Mouse (Mus musculus) MEL (cell line): ENCODE measurements at regions not wholly inside any gene's neighbourhood (a gene's known extent, or its start where the extent isn't known, plus 50 kb on each side); places are given as distances from the start of the nearest gene placed in this dataset.

Experiments
- DNase-seq: peaks from one replicate; pipeline ENCODE4 v3.0.0; 2011; ENCODE audit warnings: low read depth, low spot score
- H3K27ac ChIP-seq: 2 replicates; pipeline ENCODE4 v1.5.1; 2012; ENCODE audit warnings: low read depth, mild to moderate bottlenecking, control low read depth, low read length, moderate library complexity; ENCODE audit not compliant: control insufficient read depth
- H3K27me3 ChIP-seq, 2 experiments: fragments of 150-350 bp in 1 of 2; sonication (generic) in 1 of 2; 2 replicates each; pipeline ENCODE4 v1.6.1; 2012; ENCODE audit warnings: low read length in 2 of 2, mild to moderate bottlenecking in 2 of 2, improper control_type of control experiment in 1 of 2, moderate library complexity in 1 of 2; ENCODE audit not compliant: insufficient read depth in 2 of 2, control insufficient read depth in 1 of 2
- H3K36me3 ChIP-seq, 2 experiments: 2 replicates each; pipeline ENCODE4 v1.6.1; 2012 to 2014; ENCODE audit warnings: low read length in 2 of 2, improper control_type of control experiment in 1 of 2, inconsistent platforms in 1 of 2, mild to moderate bottlenecking in 1 of 2; ENCODE audit not compliant: insufficient read depth in 2 of 2, control insufficient read depth in 1 of 2
- H3K4me1 ChIP-seq, 2 experiments: fragments of 150-350 bp in 1 of 2; sonication (generic) in 1 of 2; 2 replicates each; pipeline ENCODE4 v1.6.1; 2012; ENCODE audit warnings: low read length in 2 of 2, improper control_type of control experiment in 1 of 2, mild to moderate bottlenecking in 1 of 2; ENCODE audit not compliant: insufficient read depth in 2 of 2, control insufficient read depth in 1 of 2
- H3K4me3 ChIP-seq, 2 experiments: fragments of 150-350 bp in 1 of 2; sonication (generic) in 1 of 2; 2 replicates each; pipeline ENCODE4 v1.5.1; 2012; ENCODE audit warnings: low read depth in 2 of 2, low read length in 2 of 2, mild to moderate bottlenecking in 2 of 2, moderate library complexity in 2 of 2, control low read depth in 1 of 2, improper control_type of control experiment in 1 of 2; ENCODE audit not compliant: control insufficient read depth in 1 of 2, insufficient read depth in 1 of 2
- H3K79me2 ChIP-seq: 2 replicates; pipeline ENCODE4 v1.6.1; 2012; ENCODE audit warnings: mild to moderate bottlenecking, low read length, moderate library complexity; ENCODE audit not compliant: control insufficient read depth, poor library complexity, insufficient read depth
- H3K9ac ChIP-seq: 2 replicates; pipeline ENCODE4 v1.6.1; 2012; ENCODE audit warnings: low read depth, mild to moderate bottlenecking, control low read depth, low read length, moderate library complexity; ENCODE audit not compliant: control insufficient read depth, poor library complexity, severe bottlenecking
- H3K9me3 ChIP-seq: fragments of 150-350 bp; sonication (generic); replicated peaks from 2 replicates; pipeline ENCODE4 v1.6.1; 2012; ENCODE audit warnings: mild to moderate bottlenecking, low read length, improper control_type of control experiment, moderate library complexity; ENCODE audit not compliant: insufficient read depth
- BHLHE40 ChIP-seq: IDR thresholded peaks from 2 replicates; pipeline ENCODE4 v1.6.1; 2012; ENCODE audit warnings: low read depth, mild to moderate bottlenecking, inconsistent platforms, low read length, improper control_type of control experiment, borderline replicate concordance
- CHD1 ChIP-seq: IDR thresholded peaks from 2 replicates; pipeline ENCODE4 v1.6.1; 2012; ENCODE audit warnings: low read depth, mild to moderate bottlenecking, inconsistent platforms, low read length, improper control_type of control experiment
- CHD2 ChIP-seq: IDR thresholded peaks from 2 replicates; pipeline ENCODE4 v1.6.1; 2011; ENCODE audit warnings: low read length, improper control_type of control experiment
- CTCF ChIP-seq, 3 experiments: IDR thresholded peaks in 2 of 3; conservative IDR thresholded peaks in 1 of 3; 2 replicates each; pipeline ENCODE4 v1.5.1; 2011 to 2012; ENCODE audit warnings: low read length in 3 of 3, low read depth in 2 of 3, mild to moderate bottlenecking in 2 of 3, improper control_type of control experiment in 1 of 3, inconsistent platforms in 1 of 3, mixed read lengths in 1 of 3, moderate library complexity in 1 of 3; ENCODE audit not compliant: control insufficient read depth in 1 of 3, insufficient read depth in 1 of 3, poor library complexity in 1 of 3, severe bottlenecking in 1 of 3
- ELF1 ChIP-seq: IDR thresholded peaks from 2 replicates; pipeline ENCODE4 v1.6.1; 2014; ENCODE audit warnings: low read depth, mild to moderate bottlenecking, inconsistent platforms, low read length, improper control_type of control experiment, moderate library complexity
- EP300 ChIP-seq, 2 experiments: IDR thresholded peaks; 2 replicates each; pipeline ENCODE4 v1.6.1; 2011; ENCODE audit warnings: improper control_type of control experiment in 2 of 2, low read length in 2 of 2, low read depth in 1 of 2, mild to moderate bottlenecking in 1 of 2
- ETS1 ChIP-seq: IDR thresholded peaks from 2 replicates; pipeline ENCODE4 v1.6.1; 2012; ENCODE audit warnings: low read depth, mild to moderate bottlenecking, inconsistent platforms, low read length, improper control_type of control experiment, moderate library complexity
- GABPA ChIP-seq: IDR thresholded peaks from 2 replicates; pipeline ENCODE4 v1.6.1; 2012; ENCODE audit warnings: low read depth, mild to moderate bottlenecking, inconsistent platforms, low read length, improper control_type of control experiment, moderate library complexity
- GATA1 ChIP-seq: IDR thresholded peaks from 2 replicates; pipeline ENCODE4 v1.6.1; 2011; ENCODE audit warnings: low read depth, low read length, improper control_type of control experiment
- HCFC1 ChIP-seq: IDR thresholded peaks from 2 replicates; pipeline ENCODE4 v1.6.1; 2012; ENCODE audit warnings: low read depth, mild to moderate bottlenecking, inconsistent platforms, low read length, improper control_type of control experiment, moderate library complexity
- JUND ChIP-seq: IDR thresholded peaks from 2 replicates; pipeline ENCODE4 v1.6.1; 2011; ENCODE audit warnings: low read depth, mild to moderate bottlenecking, improper control_type of control experiment, low read length
- KAT2A ChIP-seq: conservative IDR thresholded peaks from 2 replicates; pipeline ENCODE4 v1.6.1; 2012; ENCODE audit warnings: low read depth, low read length, improper control_type of control experiment, inconsistent platforms
- MAFK ChIP-seq: IDR thresholded peaks from 2 replicates; pipeline ENCODE4 v1.6.1; 2011; ENCODE audit warnings: low read depth, mild to moderate bottlenecking, low read length, improper control_type of control experiment, borderline replicate concordance
- MAX ChIP-seq: IDR thresholded peaks from 2 replicates; pipeline ENCODE4 v1.6.1; 2011; ENCODE audit warnings: low read length, improper control_type of control experiment
- MEF2A ChIP-seq: IDR thresholded peaks from 2 replicates; pipeline ENCODE4 v1.6.1; 2014; ENCODE audit warnings: low read depth, mild to moderate bottlenecking, inconsistent platforms, low read length, improper control_type of control experiment; ENCODE audit not compliant: poor library complexity, insufficient replicate concordance, severe bottlenecking; ENCODE audit errors: extremely low read depth
- MXI1 ChIP-seq: IDR thresholded peaks from 2 replicates; pipeline ENCODE4 v1.6.1; 2011; ENCODE audit warnings: mild to moderate bottlenecking, low read depth, low read length, improper control_type of control experiment
- MYB ChIP-seq: IDR thresholded peaks from 2 replicates; pipeline ENCODE4 v1.6.1; 2011; ENCODE audit warnings: mild to moderate bottlenecking, low read depth, low read length, improper control_type of control experiment
- MYC ChIP-seq: IDR thresholded peaks from 2 replicates; pipeline ENCODE4 v1.6.1; 2011; ENCODE audit warnings: low read depth, mild to moderate bottlenecking, low read length, improper control_type of control experiment, moderate library complexity
- NRF1 ChIP-seq: IDR thresholded peaks from 2 replicates; pipeline ENCODE4 v1.6.1; 2014; ENCODE audit warnings: low read depth, mild to moderate bottlenecking, inconsistent platforms, low read length, improper control_type of control experiment, moderate library complexity; ENCODE audit not compliant: poor library complexity, insufficient read depth, severe bottlenecking
- POLR2AphosphoS5 ChIP-seq: IDR thresholded peaks from 2 replicates; pipeline ENCODE4 v1.6.1; 2012; ENCODE audit warnings: low read depth, borderline replicate concordance, mild to moderate bottlenecking, inconsistent platforms, low read length, moderate library complexity, mixed read lengths
- RAD21 ChIP-seq: IDR thresholded peaks from 2 replicates; pipeline ENCODE4 v1.6.1; 2011; ENCODE audit warnings: mild to moderate bottlenecking, low read depth, low read length, improper control_type of control experiment
- SIN3A ChIP-seq: IDR thresholded peaks from 2 replicates; pipeline ENCODE4 v1.6.1; 2012; ENCODE audit warnings: low read length, improper control_type of control experiment, inconsistent platforms
- SMC3 ChIP-seq: IDR thresholded peaks from 2 replicates; pipeline ENCODE4 v1.6.1; 2011; ENCODE audit warnings: low read depth, low read length, improper control_type of control experiment
- TAL1 ChIP-seq: IDR thresholded peaks from 2 replicates; pipeline ENCODE4 v1.6.1; 2012; ENCODE audit warnings: mild to moderate bottlenecking, inconsistent platforms, low read length, moderate library complexity, mixed read lengths
- TBP ChIP-seq: IDR thresholded peaks from 2 replicates; pipeline ENCODE4 v1.8.0; 2011; ENCODE audit warnings: low read depth, low read length, improper control_type of control experiment
- UBTF ChIP-seq: IDR thresholded peaks from 2 replicates; pipeline ENCODE4 v1.6.1; 2012; ENCODE audit warnings: low read depth, mild to moderate bottlenecking, inconsistent platforms, low read length, improper control_type of control experiment, moderate library complexity, borderline replicate concordance; ENCODE audit not compliant: insufficient read depth
- USF1 ChIP-seq: IDR thresholded peaks from 2 replicates; pipeline ENCODE4 v1.6.1; 2014; ENCODE audit warnings: low read depth, mild to moderate bottlenecking, inconsistent platforms, low read length, improper control_type of control experiment, moderate library complexity
- ZC3H11A ChIP-seq: IDR thresholded peaks from 2 replicates; pipeline ENCODE4 v1.6.1; 2012; ENCODE audit warnings: low read depth, mild to moderate bottlenecking, inconsistent platforms, low read length, improper control_type of control experiment
- ZKSCAN1 ChIP-seq: IDR thresholded peaks from 2 replicates; pipeline ENCODE4 v1.6.1; 2012; ENCODE audit warnings: low read depth, mild to moderate bottlenecking, inconsistent platforms, low read length, improper control_type of control experiment, moderate library complexity

GRCm38 (mm10) chr6:51052451-51052921, 380.0 kb upstream of the Nfe2l3 start:
- no peak overlapping the region for H3K4me3 ChIP-seq
- no peaks in the 10 kb centered on the region for H3K4me1 ChIP-seq
- no peak for TF ChIP-seq ZC3H11A
- TF ChIP-seq MYB, result no peak
- no peak for TF ChIP-seq GABPA
- no peak for TF ChIP-seq POLR2AphosphoS5
- TF ChIP-seq SMC3, result no peak
- no peak for TF ChIP-seq MEF2A
- no peak for TF ChIP-seq KAT2A
- TF ChIP-seq MAFK, result no peak
- no peak for TF ChIP-seq GATA1
- TF ChIP-seq ZKSCAN1, result no peak
- TF ChIP-seq TBP, result no peak
- TF ChIP-seq BHLHE40, result no peak
- no peak for TF ChIP-seq MYC
- TF ChIP-seq UBTF, result no peak
- no peak for TF ChIP-seq ELF1
- no peak for TF ChIP-seq CHD1
- no peaks in the 10 kb centered on the region for H3K79me2 ChIP-seq
- no peak overlapping the region for H3K27ac ChIP-seq
- no peaks in the 10 kb centered on the region for H3K27me3 ChIP-seq
- no peak overlapping the region for H3K9ac ChIP-seq
- DNase-seq, result no peak
- H3K9me3 ChIP-seq, result no peaks in the 10 kb centered on the region
- H3K36me3 ChIP-seq, result no peaks in the 10 kb centered on the region

DNA sequence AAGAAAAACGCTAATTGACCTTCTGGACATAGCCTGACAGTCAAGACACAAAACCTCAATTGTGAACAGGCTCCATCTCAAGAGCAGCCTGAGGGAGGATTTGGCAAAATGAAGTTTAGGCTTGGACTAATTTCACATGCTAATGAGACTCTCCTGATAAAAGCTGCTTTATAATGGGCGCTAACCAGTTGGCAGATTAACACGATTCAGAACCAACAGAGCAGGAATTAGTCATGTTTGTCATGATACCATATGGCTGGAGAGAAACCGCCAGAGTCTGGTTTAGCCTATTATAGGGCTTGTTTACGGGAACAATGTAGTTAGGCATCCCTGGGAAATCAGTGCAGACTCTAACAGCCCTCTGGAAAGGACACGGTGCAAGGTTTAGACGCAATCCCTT, 375.2 kb upstream of the Nfe2l3 start:
- Histone ChIP-seq H3K36me3 (no peaks in the 10 kb centered on the region), H3K27ac (no peak overlapping the region), H3K27me3 (no peaks in the 10 kb centered on the region), H3K9me3 (no peaks in the 10 kb centered on the region), H3K4me1 (no peaks in the 10 kb centered on the region), H3K79me2 (no peaks in the 10 kb centered on the region), H3K9ac (no peak overlapping the region)
- DNase-seq, result no peak
- no peak for TF ChIP-seq EP300 (IDR thresholded peaks at IDR 0.05; ENCODE audit: low read depth in 1 of 2, low read length in 2 of 2)
- TF ChIP-seq JUND, result no peak
- no peak for TF ChIP-seq CTCF (IDR thresholded peaks at IDR 0.05 in 2 of 3, conservative IDR thresholded peaks at IDR 0.05 in 1 of 3; ENCODE audit: control insufficient read depth in 1 of 3, insufficient read depth in 1 of 3, low read depth in 2 of 3, low read length in 3 of 3, poor library complexity in 1 of 3, severe bottlenecking in 1 of 3)
- TF ChIP-seq GABPA, result no peak
- TF ChIP-seq MXI1, result no peak
- TF ChIP-seq HCFC1, result no peak
- TF ChIP-seq ETS1, result no peak
- no peak for TF ChIP-seq ELF1
- TF ChIP-seq MEF2A, result no peak
- TF ChIP-seq CHD2, result no peak
- no peak for TF ChIP-seq USF1
- TF ChIP-seq MYB, result no peak
- no peak for TF ChIP-seq MAX
- TF ChIP-seq CHD1, result no peak
- TF ChIP-seq SIN3A, result no peak
- no peak for TF ChIP-seq NRF1
- no peak for TF ChIP-seq MAFK
- no peak for TF ChIP-seq RAD21
- no peak for TF ChIP-seq ZC3H11A
- no peak for TF ChIP-seq TAL1
- TF ChIP-seq, all 39 proteins: peak for 0
- no peak overlapping the region for H3K4me3 ChIP-seq
